Mouse (Mus musculus) spleen, embryonic (tissue): ENCODE measurements around the gene Rps11.

ENCODE experiments used
- CTCF ChIA-PET: fragments of 350-600 bp; sonication (Branson Sonifier 250); formaldehyde crosslinking; loops from one replicate; lab custom pipeline; 2022; lab: Charles Lee

Rps11 gene

DNA sequence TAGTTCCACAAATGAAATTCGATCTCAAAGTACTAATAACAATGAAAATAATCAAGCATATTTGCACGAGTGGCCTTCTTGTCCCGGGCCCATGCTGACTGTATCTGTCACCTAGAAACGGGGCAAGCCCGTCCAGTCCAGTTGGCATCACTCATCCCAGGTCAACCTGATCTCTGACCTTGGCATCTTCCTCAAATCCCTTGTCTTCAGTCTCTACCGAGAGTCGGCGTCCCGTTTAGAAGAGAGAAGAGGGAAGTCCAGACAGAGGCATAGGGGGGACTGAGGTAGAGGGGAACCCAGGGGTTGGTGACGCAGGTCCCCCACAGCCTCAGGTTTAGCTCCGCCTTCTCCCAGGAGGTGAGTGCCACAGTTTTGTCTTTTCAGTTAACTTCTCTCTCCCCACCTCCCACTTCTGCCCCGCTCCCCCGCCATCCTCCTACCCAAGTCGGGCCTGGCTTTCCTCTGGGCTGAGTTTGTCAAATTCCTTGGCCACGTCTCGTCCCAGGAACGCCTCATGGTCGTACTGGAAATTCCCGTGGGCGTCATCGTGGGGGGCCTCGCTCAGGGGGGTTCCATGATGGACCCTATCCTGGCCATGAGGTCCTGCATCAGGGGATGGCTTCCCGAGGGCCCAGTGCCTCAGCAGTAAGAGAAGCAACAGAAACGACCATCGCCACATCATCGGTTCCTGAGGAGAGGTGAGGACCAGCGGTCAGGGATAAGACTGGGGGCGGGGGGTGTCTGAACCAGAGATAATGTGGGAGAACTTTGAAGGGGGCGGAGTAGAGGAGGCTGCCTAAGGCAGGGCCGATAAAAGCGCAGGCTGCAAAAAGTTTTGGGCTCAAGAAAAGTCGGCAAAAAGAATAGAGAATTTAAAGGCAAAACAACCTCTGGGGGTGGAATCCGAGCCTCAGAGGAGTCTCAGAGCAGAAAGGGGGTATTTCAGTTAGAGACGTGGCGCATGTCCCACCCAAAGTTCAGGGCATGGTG lies 32.9 kb downstream of the Rps11 start:
- CTCF ChIA-PET, result no interaction called here

- CTCF ChIA-PET, result interaction anchor here (0.7 kb wide), 1 partner anchor 11 kb away, joined by 9 read pairs; no protein-coding TSS in a partner anchor
Observed at GRCm38 (mm10) chr7:45090251-45090977, 33.8 kb downstream of the Rps11 start.

GRCm38 (mm10) chr7:45088597-45088996 lies 35.6 kb downstream of the Rps11 start:
- CTCF ChIA-PET, result no interaction called here

DNA sequence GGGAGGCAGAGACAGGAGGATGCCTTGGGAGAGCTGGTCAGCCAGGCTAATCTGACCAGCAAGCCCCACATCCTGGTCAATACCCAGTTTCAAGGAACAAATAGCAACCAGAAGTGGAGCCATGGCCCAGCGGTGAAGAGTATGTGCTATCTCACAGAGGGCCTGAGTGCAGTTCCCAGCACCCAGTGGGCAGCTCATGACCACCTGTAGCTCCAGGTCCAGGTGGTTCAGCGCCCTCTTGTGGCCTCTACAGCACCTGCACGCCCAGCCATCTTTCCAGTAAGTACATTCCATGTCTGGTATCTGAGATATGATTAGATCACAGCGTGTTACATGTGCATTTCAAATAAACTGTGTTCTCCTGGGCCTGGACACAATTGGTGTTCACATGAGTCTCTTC lies 38.2 kb downstream of the Rps11 start:
- CTCF ChIA-PET, result interaction anchor here (0.6 to 1.4 kb wide), 2 partner anchors 46 to 146 kb away, joined by 4 to 7 read pairs; no protein-coding TSS in a partner anchor

DNA sequence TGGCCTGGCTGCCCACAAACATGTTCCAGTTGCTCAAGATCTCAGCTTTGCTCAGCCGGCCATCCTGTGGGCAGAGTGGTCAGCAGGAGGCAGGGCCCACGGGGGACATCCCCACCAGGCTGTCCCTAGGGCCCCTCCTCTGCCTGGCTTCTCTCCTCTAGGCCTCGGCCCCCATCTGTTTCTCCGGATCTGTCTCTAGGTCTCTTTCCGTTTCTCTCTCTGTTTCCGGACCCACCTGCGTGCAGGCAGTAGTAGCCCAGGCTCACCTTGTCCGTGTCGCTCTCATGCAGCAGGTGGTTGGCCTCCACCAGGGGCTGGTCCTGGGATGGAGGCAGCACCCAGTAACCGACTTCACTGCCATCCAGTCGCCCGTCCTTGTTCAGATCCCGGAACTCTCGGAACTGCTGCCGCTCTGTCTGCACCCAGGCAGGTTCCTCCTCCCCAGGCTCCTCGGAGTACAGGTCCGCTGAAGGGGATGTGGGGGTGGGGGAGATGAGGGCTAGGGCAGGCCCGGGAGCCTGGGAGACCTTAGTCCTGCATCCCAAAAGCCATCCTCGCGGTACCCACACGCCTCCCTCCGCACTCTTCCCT lies 40.8 kb downstream of the Rps11 start:
- CTCF ChIA-PET, result no interaction called here

GRCm38 (mm10) chr7:45082401-45083299 lies 41.6 kb downstream of the Rps11 start:
- CTCF ChIA-PET, result interaction anchor here (0.5 to 1.3 kb wide), 2 partner anchors 54 to 321 kb away, joined by 3 to 4 read pairs; partner anchors contain the start of genes Flt3l and Gm45713

DNA sequence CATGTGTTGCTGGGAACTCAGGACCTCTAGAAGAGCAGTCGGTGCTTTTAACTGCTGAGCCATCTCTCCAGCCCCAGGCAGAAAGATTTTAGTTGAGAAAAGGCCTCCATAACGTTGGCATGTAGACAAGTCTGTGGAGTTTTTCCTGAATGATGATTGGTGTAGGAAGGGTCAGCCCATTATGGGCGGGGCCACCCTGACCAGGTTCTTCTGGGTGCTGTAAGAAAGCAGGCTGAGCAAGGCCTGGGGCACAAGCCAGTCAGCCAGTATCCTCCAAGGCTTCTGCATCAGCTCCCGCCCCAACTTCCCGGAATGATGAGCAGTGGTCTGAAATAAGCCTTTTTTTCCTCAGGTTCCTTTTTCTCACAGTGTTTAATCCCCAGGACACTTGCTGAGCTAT lies 43.2 kb downstream of the Rps11 start:
- CTCF ChIA-PET, result interaction anchor here (1.1 to 1.3 kb wide), 2 partner anchors 49 to 55 kb away, joined by 3 to 4 read pairs; partner anchors contain the start of genes Flt3l and Gm45713

DNA sequence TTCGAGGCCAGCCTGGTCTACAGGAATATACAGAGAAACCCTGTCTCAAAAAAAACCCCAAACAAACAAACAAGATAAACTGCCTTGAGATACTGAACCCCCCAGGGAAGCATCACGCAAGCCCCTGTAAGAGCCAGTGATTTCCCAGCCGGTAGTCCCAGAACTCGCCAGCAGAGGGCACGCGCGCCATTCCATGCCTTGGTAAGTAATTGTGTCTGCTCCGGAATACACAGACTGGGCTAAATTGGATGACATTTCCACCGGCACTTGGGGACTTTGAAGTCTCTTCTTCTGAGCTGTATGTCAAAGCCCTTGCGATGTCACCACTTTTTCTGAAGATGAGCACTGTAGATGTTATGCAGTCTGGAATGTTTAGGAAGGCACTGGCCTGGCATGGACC lies 44.4 kb downstream of the Rps11 start:
- CTCF ChIA-PET, result interaction anchor here (1.1 kb wide), 1 partner anchor 54 kb away, joined by 3 read pairs; no protein-coding TSS in a partner anchor

DNA sequence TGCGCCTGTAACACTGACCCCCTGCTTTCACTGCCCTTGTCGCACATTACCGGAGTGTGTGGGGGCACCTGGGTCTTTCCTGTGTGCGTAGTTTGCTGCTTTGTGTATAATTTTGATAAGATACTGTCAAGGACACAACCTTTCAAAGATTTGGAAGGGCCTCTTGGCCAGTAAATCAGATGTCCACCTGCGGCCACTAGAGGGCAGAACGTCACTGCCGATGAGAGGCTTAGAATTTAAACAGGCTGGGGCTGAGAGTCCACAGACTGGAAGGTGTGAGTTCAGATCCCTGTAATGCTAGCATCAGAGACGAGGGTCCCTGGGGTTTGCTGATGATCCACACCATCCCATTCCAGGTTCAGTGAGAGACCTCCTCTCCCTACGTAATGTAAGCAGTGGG lies 45.7 kb downstream of the Rps11 start:
- CTCF ChIA-PET, result interaction anchor here (0.6 kb wide), 1 partner anchor 43 kb away, joined by 9 read pairs; no protein-coding TSS in a partner anchor

DNA sequence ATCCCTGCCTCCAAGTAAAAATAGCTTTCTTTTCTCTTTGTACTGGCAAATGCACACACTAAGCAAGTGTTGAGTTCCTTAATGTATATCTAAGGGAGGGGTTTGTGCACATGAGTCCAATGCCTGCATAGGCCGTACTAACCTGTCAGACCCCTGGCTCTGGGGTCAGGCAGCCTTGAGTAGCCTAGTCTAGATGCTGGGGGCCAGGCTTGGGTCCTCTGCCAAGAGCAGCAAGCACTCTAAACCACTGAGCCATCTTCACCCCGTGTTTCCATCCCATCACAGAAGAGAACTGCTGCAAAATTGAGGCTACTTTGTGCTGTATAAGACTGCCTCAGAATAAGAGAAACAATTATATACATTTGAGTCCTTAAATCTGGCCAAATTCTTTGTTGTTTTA lies 46.4 kb downstream of the Rps11 start:
- CTCF ChIA-PET, result interaction anchor here (0.7 to 0.8 kb wide), 2 partner anchors 59 to 318 kb away, joined by 3 to 19 read pairs; no protein-coding TSS in a partner anchor

GRCm38 (mm10) chr7:45077322-45077721 lies 46.9 kb downstream of the Rps11 start:
- CTCF ChIA-PET, result interaction anchor here (0.7 to 0.8 kb wide), 2 partner anchors 59 to 318 kb away, joined by 3 to 19 read pairs; no protein-coding TSS in a partner anchor

GRCm38 (mm10) chr7:45076501-45076900 lies 47.7 kb downstream of the Rps11 start:
- CTCF ChIA-PET, result no interaction called here

GRCm38 (mm10) chr7:45075405-45075804 lies 48.8 kb downstream of the Rps11 start:
- CTCF ChIA-PET, result no interaction called here

GRCm38 (mm10) chr7:45073949-45074348 lies 50.3 kb downstream of the Rps11 start:
- CTCF ChIA-PET, result no interaction called here

- CTCF ChIA-PET, result interaction anchor here (0.6 kb wide), 1 partner anchor 99 kb away, joined by 4 read pairs; no protein-coding TSS in a partner anchor
Observed at GRCm38 (mm10) chr7:45073171-45073707, 51.0 kb downstream of the Rps11 start.
